Mouse (Mus musculus) spleen, adult 2 months (tissue): ENCODE data around the gene Dmkn. TPM values are rescaled to one million over a fixed set of nuclear protein-coding genes. Genes with fewer than 3 reads are reported as not detected.

ENCODE experiments used
- DNase-seq, 2 experiments: peaks; one replicate each; pipeline versions ENCODE4 v3.0.0 to v3.0.0-alpha.2; 2012 to 2021; ENCODE audit warnings: low spot score in 2 of 2, low read depth in 1 of 2
- H3K27ac ChIP-seq: fragments of 200-500 bp; 2 replicates; pipeline ENCODE4 v1.5.1; 2012; ENCODE audit warnings: low read length, inconsistent platforms; ENCODE audit not compliant: insufficient read depth
- H3K27me3 ChIP-seq: fragments of 200-500 bp; 2 replicates; pipeline ENCODE4 v1.6.1; 2012; ENCODE audit warnings: mild to moderate bottlenecking, moderate library complexity, low read length, inconsistent platforms; ENCODE audit not compliant: control insufficient read depth, insufficient read depth
- H3K36me3 ChIP-seq: fragments of 200-500 bp; 2 replicates; pipeline ENCODE4 v1.6.1; 2012; ENCODE audit warnings: mild to moderate bottlenecking, low read length, inconsistent platforms; ENCODE audit not compliant: control insufficient read depth, insufficient read depth
- H3K4me1 ChIP-seq: fragments of 200-500 bp; 2 replicates; pipeline ENCODE4 v1.6.1; 2011; ENCODE audit warnings: inconsistent platforms; ENCODE audit not compliant: control insufficient read depth, insufficient read depth, insufficient read length
- H3K4me3 ChIP-seq: fragments of 200-500 bp; 2 replicates; pipeline ENCODE4 v1.5.1; 2011; ENCODE audit warnings: mild to moderate bottlenecking, inconsistent platforms; ENCODE audit not compliant: insufficient read depth, insufficient read length; ENCODE audit errors: extremely low read depth
- CTCF ChIP-seq: fragments of 200-500 bp; IDR thresholded peaks from 2 replicates; pipeline ENCODE4 v1.5.1; 2011; ENCODE audit warnings: mild to moderate bottlenecking, inconsistent platforms; ENCODE audit not compliant: insufficient read depth, insufficient read length, insufficient replicate concordance; ENCODE audit errors: extremely low read depth
- POLR2A ChIP-seq: fragments of 200-500 bp; IDR thresholded peaks from 2 replicates; pipeline ENCODE4 v1.6.1; 2011; ENCODE audit warnings: low read depth, low read length, inconsistent platforms
- WGBS: fragments of 180-500 bp; shearing (Covaris S2); methylation state at CpG from one replicate; pipeline ENCODE4 v1.1.7; 2018; 5-methylcytosine and 5-hydroxymethylcytosine counted together
- polyA plus RNA-seq: library from polyadenylated mRNA; depleted of rRNA; stranded (reverse); fragments of >200 nt; gene quantifications from 2 replicates; pipeline ENCODE4 v1.2.3, GENCODE M21; 2012

The Dmkn gene
- polyA plus RNA-seq, 1 experiment, result 1.1 TPM

- Histone ChIP-seq H3K27me3 (no peaks in the 10 kb centered on the region), H3K4me1 (no peaks in the 10 kb centered on the region), H3K4me3 (no peak overlapping the region), H3K36me3 (no peaks in the 10 kb centered on the region), H3K27ac (no peak overlapping the region)
- DNase-seq, result peak in 1 of 2 experiments; percentile 10
- WGBS, result 53% methylated on average over 4 of the region's 4 CpGs
- TF ChIP-seq POLR2A, result no peak
- peak; percentile 71; the same call in 1 of the 2 replicates for TF ChIP-seq CTCF
Measured at GRCm38 (mm10) chr7:30781792-30782191, 18.2 kb downstream of the Dmkn start.

- TF ChIP-seq CTCF (no peak), POLR2A (no peak)
- H3K4me3 ChIP-seq, result no peak overlapping the region
- no peaks in the 10 kb centered on the region for H3K36me3 ChIP-seq
- DNase-seq, result no peak
- WGBS, result 88% methylated on average over 3 of the region's 3 CpGs
- no peaks in the 10 kb centered on the region for H3K27me3 ChIP-seq
- H3K4me1 ChIP-seq, result no peaks in the 10 kb centered on the region
- H3K27ac ChIP-seq, result no peak overlapping the region
Measured at GRCm38 (mm10) chr7:30782658-30783057, 19.1 kb downstream of the Dmkn start.

GRCm38 (mm10) chr7:30785154-30785553, 21.6 kb downstream of the Dmkn start:
- Histone ChIP-seq H3K27me3 (no peaks in the 10 kb centered on the region), H3K4me3 (no peak overlapping the region), H3K4me1 (no peaks in the 10 kb centered on the region), H3K36me3 (no peaks in the 10 kb centered on the region), H3K27ac (no peak overlapping the region)
- TF ChIP-seq CTCF, result no peak
- TF ChIP-seq POLR2A, result no peak
- DNase-seq, result no peak
- 80% methylated on average over 1 of the region's 1 CpGs for whole genome bisulfite sequencing

GRCm38 (mm10) chr7:30785721-30786546, 22.4 kb downstream of the Dmkn start:
- H3K4me1 ChIP-seq, result no peaks in the 10 kb centered on the region
- H3K36me3 ChIP-seq, result no peaks in the 10 kb centered on the region
- 85% methylated on average over 13 of the region's 13 CpGs for WGBS
- no peak overlapping the region for H3K27ac ChIP-seq
- TF ChIP-seq POLR2A (no peak), CTCF (no peak)
- no peaks in the 10 kb centered on the region for H3K27me3 ChIP-seq
- H3K4me3 ChIP-seq, result no peak overlapping the region
- DNase-seq, result no peak

- Histone ChIP-seq H3K27ac (no peak within 1 kb of the TSS), H3K27me3 (no peaks in the 10 kb centered on the region), H3K4me1 (no peaks in the 10 kb centered on the region), H3K4me3 (no peak within 1 kb of the TSS), H3K36me3 (no peaks in the 10 kb centered on the region)
- 77% methylated on average over 15 of the region's 15 CpGs for WGBS
- TF ChIP-seq POLR2A, result no peak
- no peak for TF ChIP-seq CTCF
- no peak for DNase-seq
Measured at GRCm38 (mm10) chr7:30787377-30788022, 23.9 kb downstream of the Dmkn start, which contains the start of gene Krtdap. Krtdap (plus strand) TSS chr7:30787896.

GRCm38 (mm10) chr7:30790141-30790540, 26.6 kb downstream of the Dmkn start:
- Histone ChIP-seq H3K27ac (no peak overlapping the region), H3K4me3 (no peak overlapping the region), H3K36me3 (no peaks in the 10 kb centered on the region), H3K27me3 (no peaks in the 10 kb centered on the region), H3K4me1 (no peaks in the 10 kb centered on the region)
- WGBS, result 84% methylated on average over 10 of the region's 10 CpGs
- no peak for DNase-seq
- TF ChIP-seq POLR2A (no peak), CTCF (no peak)

- TF ChIP-seq POLR2A, result no peak
- TF ChIP-seq CTCF, result no peak
- H3K36me3 ChIP-seq, result no peaks in the 10 kb centered on the region
- no peaks in the 10 kb centered on the region for H3K27me3 ChIP-seq
- no peaks in the 10 kb centered on the region for H3K4me1 ChIP-seq
- 39% methylated on average over 9 of the region's 9 CpGs for WGBS
- H3K27ac ChIP-seq, result no peak overlapping the region
- H3K4me3 ChIP-seq, result no peak overlapping the region
- no peak for DNase-seq
Measured at GRCm38 (mm10) chr7:30791921-30792320, 28.4 kb downstream of the Dmkn start.
